25 mouse cellular contexts compared by ENCODE assay signal in the genomic region with DNA sequence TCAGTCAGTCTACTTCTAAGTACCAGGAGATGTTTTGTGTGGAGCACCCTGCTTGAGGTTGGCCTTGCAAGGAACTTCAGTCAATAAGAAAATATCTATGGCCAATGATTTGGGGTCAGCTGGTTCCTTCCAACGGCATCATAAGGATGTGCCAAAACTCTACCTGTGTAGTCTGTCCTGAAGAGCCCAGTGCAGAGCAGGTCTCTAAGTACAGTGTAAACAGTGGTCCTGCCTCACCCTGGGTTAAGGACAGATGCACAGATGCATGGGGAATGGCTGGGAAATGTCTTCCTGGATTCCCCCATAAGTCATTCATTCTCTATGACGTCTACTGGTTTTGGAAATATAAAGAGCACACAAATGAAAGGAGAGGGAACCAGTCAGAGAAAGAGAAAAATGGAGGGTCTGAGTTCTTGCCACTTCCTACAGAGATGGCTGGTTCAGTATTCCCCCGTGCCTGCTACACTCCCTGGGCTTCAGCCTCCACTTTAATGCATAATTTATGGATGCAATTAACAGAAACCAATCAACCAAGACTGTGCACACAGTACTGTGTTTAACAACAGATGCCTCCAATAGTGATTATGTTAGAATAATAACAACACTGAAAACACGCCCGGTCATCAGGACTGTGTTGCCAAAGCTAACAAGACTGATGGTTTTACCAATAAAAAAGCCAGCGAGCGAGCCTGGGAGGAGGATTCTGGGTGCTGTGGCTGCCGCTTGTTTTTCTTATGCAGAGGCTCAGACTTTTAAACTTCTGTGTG.
DNase-seq lines count a peak whose midpoint lies in the region; ATAC-seq and TF ChIP-seq lines count a peak whose summit lies in the region.
"Had no signal": no experiment of that assay in that cellular context is flagged by ENCODE, and none has a peak within 500 bp of the region (broad histone marks: within the 10 kb centered on the region; RNA-seq: fewer than 3 reads in every experiment).

No protein-coding gene starts in this region.

- no peak overlapping the region for H3K27ac ChIP-seq in hindbrain, embryonic 12.5 days
- H3K27ac ChIP-seq in hindbrain, embryonic 16.5 days (ENCODE audit: low read depth, low read length): no peak overlapping the region
- no peak overlapping the region for H3K27ac ChIP-seq in kidney, postnatal 0 days
- H3K27ac ChIP-seq in neural tube, embryonic 13.5 days (replicated peaks): no peak overlapping the region
- no peak overlapping the region for H3K27ac ChIP-seq in neural tube, embryonic 14.5 days (ENCODE audit: low read depth, low read length)
- H3K27ac ChIP-seq: embryonic facial prominence, embryonic 10.5 days; heart, embryonic 15.5 days; limb, embryonic 13.5 days; liver, embryonic 12.5 days had no signal

- DNase-seq in kidney, postnatal 0 days (ENCODE audit: low spot score): peak; percentile 61
- DNase-seq in kidney, postnatal 36 days: no peak
- no peak for DNase-seq in neural tube, embryonic 10.5 days (ENCODE audit: extremely low spot score, low spot score)
- no peak for DNase-seq in adrenal gland, adult 2 months
- DNase-seq: B cell, adult 2 months; cerebellum, adult 11-12 months; cerebellum, postnatal 10 days; gastrocnemius, postnatal 25 days; heart, postnatal 36 days; layer of hippocampus, adult 9-11 months; lung, adult 2 months; lung, postnatal 14 days; thymus, postnatal 14 days had no signal

- WGBS in hindbrain, embryonic 12.5 days: 67% methylated on average over 8 of the region's 8 CpGs
- WGBS in hindbrain, embryonic 16.5 days: 59% methylated on average over 8 of the region's 8 CpGs
- WGBS in kidney, postnatal 0 days: 19% methylated on average over 8 of the region's 8 CpGs
- WGBS in neural tube, embryonic 13.5 days: 33% methylated on average over 8 of the region's 8 CpGs
- 25% methylated on average over 8 of the region's 8 CpGs for WGBS in neural tube, embryonic 14.5 days

- H3K4me2 ChIP-seq in hindbrain, embryonic 12.5 days (replicated peaks): no peak overlapping the region
- no peak overlapping the region for H3K4me2 ChIP-seq in hindbrain, embryonic 16.5 days (ENCODE audit: low read length)
- no peak overlapping the region for H3K4me2 ChIP-seq in kidney, postnatal 0 days (ENCODE audit: low read length)
- no peak overlapping the region for H3K4me2 ChIP-seq in neural tube, embryonic 13.5 days
- H3K4me2 ChIP-seq in neural tube, embryonic 14.5 days (ENCODE audit: low read depth, low read length): no peak overlapping the region
- H3K4me2 ChIP-seq: heart, embryonic 15.5 days; limb, embryonic 13.5 days; liver, embryonic 12.5 days had no signal

- peaks cover 4% of the 10 kb centered on the region; the same call in 1 of the 2 replicates for H3K27me3 ChIP-seq in hindbrain, embryonic 12.5 days
- no peaks in the 10 kb centered on the region for H3K27me3 ChIP-seq in hindbrain, embryonic 16.5 days (replicated peaks; ENCODE audit: control insufficient read depth, insufficient read depth, low read length)
- H3K27me3 ChIP-seq in kidney, postnatal 0 days (ENCODE audit: insufficient read depth, low read length): no peaks in the 10 kb centered on the region
- peaks cover 8% of the 10 kb centered on the region; the same call in 1 of the 2 replicates for H3K27me3 ChIP-seq in neural tube, embryonic 13.5 days
- no peaks in the 10 kb centered on the region for H3K27me3 ChIP-seq in neural tube, embryonic 14.5 days (ENCODE audit: control insufficient read depth, insufficient read depth, low read length)
- H3K27me3 ChIP-seq: CH12.LX; heart, embryonic 15.5 days; liver, embryonic 12.5 days; megakaryocyte, embryonic 14.5 days; Patski had no signal

- H3K9me3 ChIP-seq in hindbrain, embryonic 12.5 days (replicated peaks): no peaks in the 10 kb centered on the region
- no peaks in the 10 kb centered on the region for H3K9me3 ChIP-seq in hindbrain, embryonic 16.5 days (ENCODE audit: control insufficient read depth, low read length)
- no peaks in the 10 kb centered on the region for H3K9me3 ChIP-seq in kidney, postnatal 0 days (replicated peaks; ENCODE audit: low read length)
- no peaks in the 10 kb centered on the region for H3K9me3 ChIP-seq in neural tube, embryonic 13.5 days
- no peaks in the 10 kb centered on the region for H3K9me3 ChIP-seq in neural tube, embryonic 14.5 days (ENCODE audit: control insufficient read depth, low read length)
- H3K9me3 ChIP-seq: heart, embryonic 15.5 days; limb, embryonic 13.5 days had no signal

- H3K36me3 ChIP-seq in hindbrain, embryonic 12.5 days: no peaks in the 10 kb centered on the region
- H3K36me3 ChIP-seq in hindbrain, embryonic 16.5 days (ENCODE audit: control insufficient read depth, insufficient read depth, low read length): no peaks in the 10 kb centered on the region
- H3K36me3 ChIP-seq in kidney, postnatal 0 days (ENCODE audit: insufficient read depth, low read length): no peaks in the 10 kb centered on the region
- no peaks in the 10 kb centered on the region for H3K36me3 ChIP-seq in neural tube, embryonic 13.5 days
- H3K36me3 ChIP-seq in neural tube, embryonic 14.5 days (ENCODE audit: control insufficient read depth, insufficient read depth, low read length): no peaks in the 10 kb centered on the region
- H3K36me3 ChIP-seq: embryonic facial prominence, embryonic 10.5 days; G1E; heart, embryonic 15.5 days; limb, embryonic 13.5 days; liver, embryonic 12.5 days had no signal

- H3K9ac ChIP-seq in hindbrain, embryonic 12.5 days: no peak overlapping the region
- H3K9ac ChIP-seq in hindbrain, embryonic 16.5 days (ENCODE audit: low read depth, low read length): no peak overlapping the region
- H3K9ac ChIP-seq in kidney, postnatal 0 days (ENCODE audit: low read depth, low read length): no peak overlapping the region
- no peak overlapping the region for H3K9ac ChIP-seq in neural tube, embryonic 13.5 days
- no peak overlapping the region for H3K9ac ChIP-seq in neural tube, embryonic 14.5 days (replicated peaks; ENCODE audit: low read depth, low read length)
- H3K9ac ChIP-seq: heart, embryonic 15.5 days; limb, embryonic 13.5 days; liver, embryonic 12.5 days had no signal

- ATAC-seq in hindbrain, embryonic 12.5 days (ENCODE audit: low FRiP score): peak; percentile 78
- ATAC-seq in hindbrain, embryonic 16.5 days: no peak
- ATAC-seq in kidney, postnatal 0 days (replicated peaks; ENCODE audit: low FRiP score, low read depth): peak; percentile 77
- peak; percentile 88 for ATAC-seq in neural tube, embryonic 13.5 days (ENCODE audit: low read depth)
- peak; percentile 68; the same call in 1 of the 2 replicates for ATAC-seq in neural tube, embryonic 14.5 days (ENCODE audit: low read depth)
- ATAC-seq: liver, embryonic 12.5 days; Patski had no signal

- no peak for TF ChIP-seq CTCF in kidney, postnatal 0 days (IDR thresholded peaks at IDR 0.05; ENCODE audit: low read depth)

- H3K4me3 ChIP-seq in hindbrain, embryonic 12.5 days: no peak overlapping the region
- no peak overlapping the region for H3K4me3 ChIP-seq in hindbrain, embryonic 16.5 days (ENCODE audit: low read length)
- no peak overlapping the region for H3K4me3 ChIP-seq in kidney, postnatal 0 days (replicated peaks; ENCODE audit: low read depth, low read length)
- H3K4me3 ChIP-seq in neural tube, embryonic 13.5 days: no peak overlapping the region
- no peak overlapping the region for H3K4me3 ChIP-seq in neural tube, embryonic 14.5 days (ENCODE audit: low read depth, low read length)
- H3K4me3 ChIP-seq: embryonic facial prominence, embryonic 10.5 days; heart, embryonic 15.5 days; limb, embryonic 13.5 days; liver, embryonic 12.5 days; megakaryocyte, embryonic 14.5 days had no signal

- no peaks in the 10 kb centered on the region for H3K4me1 ChIP-seq in hindbrain, embryonic 12.5 days
- H3K4me1 ChIP-seq in hindbrain, embryonic 16.5 days (ENCODE audit: control insufficient read depth, insufficient read depth, low read depth, low read length): no peaks in the 10 kb centered on the region
- H3K4me1 ChIP-seq in kidney, postnatal 0 days (replicated peaks; ENCODE audit: insufficient read depth, low read length): no peaks in the 10 kb centered on the region
- peaks cover 14% of the 10 kb centered on the region for H3K4me1 ChIP-seq in neural tube, embryonic 13.5 days (replicated peaks)
- H3K4me1 ChIP-seq in neural tube, embryonic 14.5 days (ENCODE audit: control insufficient read depth, insufficient read depth, low read length): no peaks in the 10 kb centered on the region
- H3K4me1 ChIP-seq: embryonic facial prominence, embryonic 10.5 days; heart, embryonic 15.5 days; limb, embryonic 13.5 days; liver, embryonic 12.5 days; megakaryocyte, embryonic 14.5 days had no signal
